Mouse (Mus musculus) midbrain, embryonic 11.5 days (tissue): ENCODE measurements at regions not wholly inside any gene's neighbourhood (a gene's known extent, or its start where the extent isn't known, plus 50 kb on each side); places are given as distances from the start of the nearest gene placed in this dataset.

Source experiments
- ATAC-seq: fragments of 200-750 bp; cut with Nextera tagmentation; 2 replicates; pipeline ENCODE4 v1.8.0; 2017; ENCODE audit warnings: moderate TSS enrichment, moderate library complexity; ENCODE audit not compliant: low FRiP score
- DNase-seq: peaks from one replicate; pipeline ENCODE4 v3.0.0; 2015; ENCODE audit warnings: low spot score; ENCODE audit errors: missing footprints
- H3K27ac ChIP-seq: fragments of 300-500 bp; sonication (generic); 2 replicates; pipeline ENCODE4 v1.5.1; 2014; ENCODE audit warnings: low read depth, low read length
- H3K27me3 ChIP-seq: fragments of 300-500 bp; sonication (generic); 2 replicates; pipeline ENCODE4 v1.6.1; 2014; ENCODE audit warnings: mild to moderate bottlenecking, low read length, moderate library complexity, mixed read lengths; ENCODE audit not compliant: control insufficient read depth, insufficient read depth
- H3K36me3 ChIP-seq: fragments of 300-500 bp; sonication (generic); 2 replicates; pipeline ENCODE4 v1.6.1; 2014; ENCODE audit warnings: mild to moderate bottlenecking, low read length, moderate library complexity, mixed read lengths; ENCODE audit not compliant: control insufficient read depth, insufficient read depth
- H3K4me1 ChIP-seq: fragments of 300-500 bp; sonication (generic); 2 replicates; pipeline ENCODE4 v1.6.1; 2014; ENCODE audit warnings: low read length; ENCODE audit not compliant: control insufficient read depth, insufficient read depth
- H3K4me2 ChIP-seq: fragments of 300-500 bp; sonication (generic); 2 replicates; pipeline ENCODE4 v1.6.1; 2014; ENCODE audit warnings: mild to moderate bottlenecking, moderate library complexity
- H3K4me3 ChIP-seq: fragments of 300-500 bp; sonication (generic); 2 replicates; pipeline ENCODE4 v1.5.1; 2014; ENCODE audit warnings: low read depth, low read length
- H3K9ac ChIP-seq: fragments of 300-500 bp; sonication (generic); 2 replicates; pipeline ENCODE4 v1.6.1; 2014; ENCODE audit warnings: low read length
- H3K9me3 ChIP-seq: fragments of 300-500 bp; sonication (generic); 2 replicates; pipeline ENCODE4 v1.6.1; 2016; ENCODE audit warnings: low read length; ENCODE audit not compliant: control insufficient read depth
- WGBS: fragments of 180-500 bp; shearing (Covaris S2); extraction: QIAGEN DNeasy Blood & Tissue Kit; methylation state at CpG from one replicate; pipeline ENCODE4 v1.1.7; 2014; 5-methylcytosine and 5-hydroxymethylcytosine counted together

DNA sequence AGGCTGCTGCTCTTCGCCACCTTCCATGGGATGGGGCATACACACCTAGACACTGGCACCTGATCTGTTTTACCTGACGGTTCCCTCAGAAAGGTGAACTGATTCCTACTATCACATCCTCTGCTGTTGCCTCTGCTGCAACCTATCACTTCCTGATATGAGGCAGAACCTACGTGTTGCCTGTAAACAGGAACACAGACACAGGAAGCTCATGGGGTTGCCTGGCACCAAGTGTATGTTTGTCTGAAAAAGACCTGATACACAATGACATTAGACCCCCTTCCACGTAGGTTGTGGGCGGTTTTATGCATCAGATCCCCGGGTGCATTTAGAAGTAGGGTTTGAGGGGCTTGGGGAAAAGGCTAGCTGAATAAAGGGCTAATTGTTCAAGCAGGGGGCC, 190.0 kb upstream of the Eef2kmt start:
- WGBS: 68% methylated on average over 6 of the region's 6 CpGs
- no peak overlapping the region for H3K4me2 ChIP-seq
- no peaks in the 10 kb centered on the region for H3K9me3 ChIP-seq
- no peak overlapping the region for H3K27ac ChIP-seq
- H3K4me3 ChIP-seq: no peak overlapping the region
- DNase-seq (no peak), ATAC-seq (no peak)
- no peaks in the 10 kb centered on the region for H3K4me1 ChIP-seq
- 0 out of 2 replicates have a peak, but pooled peaks cover 1% of the 10 kb centered on the region for H3K27me3 ChIP-seq
- no peak overlapping the region for H3K9ac ChIP-seq
- no peaks in the 10 kb centered on the region for H3K36me3 ChIP-seq

- H3K36me3 ChIP-seq: no peaks in the 10 kb centered on the region
- 0 out of 2 replicates have a peak, but pooled peaks cover 3% of the 10 kb centered on the region for H3K27me3 ChIP-seq
- no peak for ATAC-seq
- no peak overlapping the region for H3K4me3 ChIP-seq
- no peak for DNase-seq
- WGBS: 72% methylated on average over 2 of the region's 2 CpGs
- H3K4me2 ChIP-seq: no peak overlapping the region
- no peak overlapping the region for H3K27ac ChIP-seq
- no peaks in the 10 kb centered on the region for H3K4me1 ChIP-seq
- no peaks in the 10 kb centered on the region for H3K9me3 ChIP-seq
- H3K9ac ChIP-seq: no peak overlapping the region
These were observed 189.0 kb upstream of the Eef2kmt start for GRCm38 (mm10) chr16:5444785-5445184.

DNA sequence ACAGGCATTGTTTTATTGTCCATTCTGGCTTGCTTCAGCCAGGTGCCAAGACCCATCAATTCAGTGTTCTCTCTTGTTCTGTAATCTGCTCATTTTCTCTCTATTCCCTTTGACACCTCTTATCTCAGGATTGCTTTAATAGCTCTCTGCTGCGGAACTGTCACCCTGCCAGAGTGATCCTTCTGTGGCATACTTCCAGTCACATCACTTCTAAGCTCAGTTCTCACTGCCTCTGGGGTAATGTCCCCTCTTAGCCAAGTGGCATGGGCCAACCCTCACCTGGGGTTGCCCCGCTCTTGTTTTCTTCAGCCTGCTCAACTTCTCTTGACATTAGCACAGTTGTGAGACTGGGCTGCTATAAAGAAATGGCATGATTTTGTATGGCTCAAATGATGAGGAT, 183.9 kb upstream of the Eef2kmt start:
- ATAC-seq: no peak

DNA sequence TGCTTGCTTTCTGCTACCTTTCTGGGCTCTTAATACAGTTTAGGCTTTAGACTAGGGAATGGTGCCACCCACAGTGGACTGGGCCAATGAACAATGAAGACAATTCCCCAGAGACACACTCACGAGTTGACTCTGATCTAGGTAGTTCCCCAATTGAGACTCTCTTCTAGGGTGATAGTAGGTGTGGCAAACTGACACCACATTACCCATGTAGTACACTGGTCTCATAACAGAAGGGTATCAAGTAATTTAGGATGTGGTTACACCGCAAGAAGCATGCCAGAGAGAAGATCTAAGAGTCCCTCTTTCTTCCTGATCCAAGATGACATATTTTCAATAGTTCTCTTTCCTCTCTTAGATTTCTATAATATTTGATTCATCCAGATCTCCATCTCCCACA, 182.6 kb upstream of the Eef2kmt start:
- ATAC-seq (no peak), DNase-seq (no peak)
- Histone ChIP-seq H3K9me3 (no peaks in the 10 kb centered on the region), H3K4me3 (no peak overlapping the region), H3K27me3 (0 out of 2 replicates have a peak, but pooled peaks cover 3% of the 10 kb centered on the region), H3K4me2 (no peak overlapping the region), H3K27ac (no peak overlapping the region), H3K9ac (no peak overlapping the region), H3K36me3 (no peaks in the 10 kb centered on the region), H3K4me1 (no peaks in the 10 kb centered on the region)
- 87% methylated on average over 2 of the region's 2 CpGs for WGBS

More for the DNA sequence above, 183.9 kb upstream of the Eef2kmt start:
- H3K9ac ChIP-seq: no peak overlapping the region
- H3K27ac ChIP-seq: no peak overlapping the region
- WGBS: 92% methylated on average over 2 of the region's 2 CpGs
- H3K4me1 ChIP-seq: no peaks in the 10 kb centered on the region
- H3K4me3 ChIP-seq: no peak overlapping the region
- no peak overlapping the region for H3K4me2 ChIP-seq
- no peaks in the 10 kb centered on the region for H3K36me3 ChIP-seq
- DNase-seq: no peak
- 0 out of 2 replicates have a peak, but pooled peaks cover 3% of the 10 kb centered on the region for H3K27me3 ChIP-seq
- no peaks in the 10 kb centered on the region for H3K9me3 ChIP-seq

GRCm38 (mm10) chr16:5431689-5432088, 175.9 kb upstream of the Eef2kmt start:
- no peak for DNase-seq
- H3K9me3 ChIP-seq: no peaks in the 10 kb centered on the region
- H3K4me1 ChIP-seq: no peaks in the 10 kb centered on the region
- 82% methylated on average over 5 of the region's 5 CpGs for WGBS
- no peak overlapping the region for H3K27ac ChIP-seq
- no peak overlapping the region for H3K4me3 ChIP-seq
- ATAC-seq: no peak
- no peak overlapping the region for H3K4me2 ChIP-seq
- H3K36me3 ChIP-seq: no peaks in the 10 kb centered on the region
- no peak overlapping the region for H3K9ac ChIP-seq
- H3K27me3 ChIP-seq: no peaks in the 10 kb centered on the region

DNA sequence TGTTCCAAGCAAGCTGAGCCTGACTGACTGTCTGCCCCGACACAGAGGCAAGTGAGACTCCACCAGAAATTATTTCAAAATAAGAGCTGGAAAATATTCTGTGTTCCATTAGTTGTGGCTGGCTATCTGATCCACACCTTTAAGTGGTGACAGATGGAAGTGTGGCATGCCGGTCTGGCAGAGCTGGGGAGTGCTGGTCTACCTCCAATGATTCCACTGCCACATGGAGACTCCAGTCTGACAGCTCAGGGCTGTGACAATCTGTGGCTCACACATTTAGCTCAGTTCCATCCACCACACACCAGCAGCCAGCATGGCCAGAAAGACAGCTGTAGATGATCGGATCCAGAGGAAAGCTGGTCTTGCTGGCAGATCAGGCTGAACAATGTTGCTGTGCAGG, 175.3 kb upstream of the Eef2kmt start:
- ATAC-seq (no peak), DNase-seq (no peak)
- no peaks in the 10 kb centered on the region for H3K27me3 ChIP-seq
- 81% methylated on average over 3 of the region's 3 CpGs for WGBS
- H3K27ac ChIP-seq: no peak overlapping the region
- no peak overlapping the region for H3K9ac ChIP-seq
- no peaks in the 10 kb centered on the region for H3K9me3 ChIP-seq
- H3K4me3 ChIP-seq: no peak overlapping the region
- no peak overlapping the region for H3K4me2 ChIP-seq
- H3K4me1 ChIP-seq: no peaks in the 10 kb centered on the region
- no peaks in the 10 kb centered on the region for H3K36me3 ChIP-seq

DNA sequence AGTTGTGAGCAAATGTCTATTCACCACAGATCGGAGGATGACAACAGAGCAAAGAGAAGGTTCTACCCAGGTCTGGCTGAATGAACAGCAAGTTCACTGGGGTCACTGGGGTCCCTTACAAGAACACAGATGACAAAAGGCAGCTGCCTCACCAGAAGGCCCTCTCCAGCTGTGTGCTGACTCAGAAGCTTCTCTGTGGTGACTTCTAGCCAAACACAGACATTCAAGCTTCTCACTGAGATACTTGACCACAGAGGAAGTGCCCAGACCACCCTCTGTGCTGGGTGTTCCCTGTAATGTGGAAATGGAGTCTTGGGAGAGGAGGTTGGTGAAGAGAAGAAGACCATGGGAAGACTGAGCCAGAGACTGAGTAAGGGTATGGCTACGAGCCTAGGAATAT, 173.7 kb upstream of the Eef2kmt start:
- H3K9ac ChIP-seq: no peak overlapping the region
- no peaks in the 10 kb centered on the region for H3K9me3 ChIP-seq
- 74% methylated on average over 2 of the region's 2 CpGs for WGBS
- H3K27ac ChIP-seq: no peak overlapping the region
- H3K36me3 ChIP-seq: no peaks in the 10 kb centered on the region
- no peak overlapping the region for H3K4me3 ChIP-seq
- no peaks in the 10 kb centered on the region for H3K27me3 ChIP-seq
- DNase-seq (no peak), ATAC-seq (no peak)
- H3K4me2 ChIP-seq: no peak overlapping the region
- H3K4me1 ChIP-seq: no peaks in the 10 kb centered on the region

DNA sequence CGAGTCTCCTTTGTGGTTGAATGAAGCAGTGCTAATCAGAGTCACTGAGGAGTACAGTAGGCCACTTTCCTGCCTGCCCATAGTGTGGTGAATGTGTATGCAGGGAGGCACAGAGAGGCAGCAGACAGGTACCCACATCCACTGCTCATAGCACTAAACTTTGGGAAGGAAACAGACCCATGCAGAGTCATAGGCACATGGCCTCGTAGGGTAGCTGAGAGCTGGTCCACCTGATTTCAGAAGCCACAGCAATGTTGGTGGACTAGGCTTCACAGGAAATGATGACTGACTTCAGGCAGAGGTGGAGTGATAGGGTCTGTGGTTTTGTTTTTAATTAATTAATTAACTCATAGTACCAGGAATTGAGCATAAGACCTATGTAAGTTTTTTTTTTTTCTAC, 170.1 kb upstream of the Eef2kmt start:
- Histone ChIP-seq H3K9me3 (no peaks in the 10 kb centered on the region), H3K4me2 (no peak overlapping the region), H3K27ac (no peak overlapping the region), H3K4me3 (no peak overlapping the region), H3K9ac (no peak overlapping the region), H3K27me3 (no peaks in the 10 kb centered on the region), H3K4me1 (no peaks in the 10 kb centered on the region), H3K36me3 (no peaks in the 10 kb centered on the region)
- 92% methylated on average over 2 of the region's 2 CpGs for WGBS
- DNase-seq (no peak), ATAC-seq (no peak)

DNA sequence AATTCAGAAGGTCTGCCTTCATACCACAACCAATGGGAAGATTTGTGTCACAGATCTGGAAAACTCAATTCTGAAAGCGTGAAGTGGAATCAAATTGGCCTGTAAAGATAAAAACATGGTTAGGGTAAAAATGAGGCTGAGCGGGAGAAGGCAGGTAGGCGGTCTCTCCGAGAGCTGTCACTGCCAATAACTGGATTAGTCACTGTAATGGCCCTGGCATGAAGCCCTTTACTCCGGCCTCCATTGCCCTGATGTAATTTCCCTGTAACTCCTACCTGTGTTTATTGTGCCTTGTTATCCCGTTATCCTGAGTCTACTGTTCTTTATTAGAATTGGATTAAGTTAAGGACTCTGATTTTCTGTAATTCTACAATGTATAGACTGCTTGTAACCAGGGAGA, 166.3 kb upstream of the Eef2kmt start:
- no peak for DNase-seq
- no peaks in the 10 kb centered on the region for H3K9me3 ChIP-seq

DNA sequence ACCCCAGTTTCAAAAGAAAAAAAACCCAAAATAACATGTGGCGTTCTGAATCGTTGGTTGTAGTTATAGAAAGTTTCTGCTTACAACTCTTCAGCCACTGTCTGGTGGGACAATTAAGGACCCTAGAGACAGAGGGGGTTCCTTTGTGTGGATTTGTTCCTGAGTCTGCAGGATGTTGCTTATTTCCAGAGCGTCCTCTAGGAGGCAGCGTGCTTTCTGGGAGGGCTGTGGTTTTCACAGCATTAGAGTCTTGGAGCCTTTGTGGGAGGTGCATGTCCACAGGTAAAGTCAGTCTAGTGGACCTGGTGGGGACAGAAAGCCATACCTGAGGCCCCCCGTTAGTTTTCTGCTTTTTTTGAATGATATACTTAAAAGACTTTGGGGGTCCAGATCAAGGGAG, 165.8 kb upstream of the Eef2kmt start:
- no peak for DNase-seq
- Histone ChIP-seq H3K9ac (no peak overlapping the region), H3K4me2 (no peak overlapping the region), H3K4me3 (no peak overlapping the region), H3K27me3 (no peaks in the 10 kb centered on the region), H3K36me3 (no peaks in the 10 kb centered on the region), H3K27ac (no peak overlapping the region), H3K9me3 (no peaks in the 10 kb centered on the region), H3K4me1 (no peaks in the 10 kb centered on the region)
- ATAC-seq: no peak
- 77% methylated on average over 5 of the region's 5 CpGs for WGBS

More for the DNA sequence above, 166.3 kb upstream of the Eef2kmt start:
- no peak for ATAC-seq
- Histone ChIP-seq H3K36me3 (no peaks in the 10 kb centered on the region), H3K27me3 (no peaks in the 10 kb centered on the region), H3K9ac (no peak overlapping the region), H3K27ac (no peak overlapping the region), H3K4me1 (no peaks in the 10 kb centered on the region), H3K4me3 (no peak overlapping the region), H3K4me2 (no peak overlapping the region)
- 84% methylated on average over 6 of the region's 6 CpGs for WGBS
